ENCODE assay signal across 14 mouse cellular contexts in genomic region chr13:28507783-28508182, GRCm38 (mm10).
DNase-seq lines count a peak whose midpoint lies in the region; ATAC-seq and TF ChIP-seq lines count a peak whose summit lies in the region.
"Had no signal": no experiment of that assay in that cellular context is flagged by ENCODE, and none has a peak within 500 bp of the region (broad histone marks: within the 10 kb centered on the region; RNA-seq: fewer than 3 reads in every experiment).

No protein-coding gene starts in this region.

- 77% methylated on average over 5 of the region's 5 CpGs for WGBS in hindbrain, embryonic 13.5 days
- 74% methylated on average over 5 of the region's 5 CpGs for WGBS in hindbrain, embryonic 16.5 days
- 68% methylated on average over 5 of the region's 5 CpGs for WGBS in neural tube, embryonic 13.5 days
- 61% methylated on average over 5 of the region's 5 CpGs for WGBS in neural tube, embryonic 15.5 days
- WGBS in kidney, postnatal 0 days = 67% methylated on average over 5 of the region's 5 CpGs
- WGBS in stomach, postnatal 0 days = 14% methylated on average over 5 of the region's 5 CpGs
- WGBS in hindbrain, embryonic 10.5 days = 86% methylated on average over 5 of the region's 5 CpGs

- 0 out of 2 replicates have a peak overlapping the region, but pooled peaks have one; percentile 18 for H3K27ac ChIP-seq in hindbrain, embryonic 13.5 days
- H3K27ac ChIP-seq in hindbrain, embryonic 16.5 days (ENCODE audit: low read depth, low read length) = no peak overlapping the region
- peak overlapping the region; percentile 6; the same call in 1 of the 2 replicates for H3K27ac ChIP-seq in neural tube, embryonic 13.5 days (replicated peaks)
- no peak overlapping the region for H3K27ac ChIP-seq in neural tube, embryonic 15.5 days (replicated peaks)
- peak overlapping the region; percentile 61; the same call in 1 of the 2 replicates for H3K27ac ChIP-seq in kidney, postnatal 0 days
- peak overlapping the region; percentile 53 for H3K27ac ChIP-seq in stomach, postnatal 0 days (replicated peaks)
- H3K27ac ChIP-seq in hindbrain, embryonic 10.5 days = no peak overlapping the region
- H3K27ac ChIP-seq: liver, embryonic 13.5 days had no signal

- H3K36me3 ChIP-seq in hindbrain, embryonic 13.5 days = no peaks in the 10 kb centered on the region
- no peaks in the 10 kb centered on the region for H3K36me3 ChIP-seq in hindbrain, embryonic 16.5 days (ENCODE audit: control insufficient read depth, insufficient read depth, low read length)
- no peaks in the 10 kb centered on the region for H3K36me3 ChIP-seq in neural tube, embryonic 13.5 days
- H3K36me3 ChIP-seq in neural tube, embryonic 15.5 days = no peaks in the 10 kb centered on the region
- no peaks in the 10 kb centered on the region for H3K36me3 ChIP-seq in kidney, postnatal 0 days (ENCODE audit: insufficient read depth, low read length)
- H3K36me3 ChIP-seq in stomach, postnatal 0 days (ENCODE audit: control insufficient read depth, insufficient read depth, low read length) = no peaks in the 10 kb centered on the region; the same call in 1 of the 2 replicates
- peaks cover 19% of the 10 kb centered on the region for H3K36me3 ChIP-seq in hindbrain, embryonic 10.5 days
- H3K36me3 ChIP-seq: liver, embryonic 13.5 days had no signal

- no peak overlapping the region for H3K9ac ChIP-seq in hindbrain, embryonic 13.5 days
- H3K9ac ChIP-seq in hindbrain, embryonic 16.5 days (ENCODE audit: low read depth, low read length) = no peak overlapping the region
- no peak overlapping the region for H3K9ac ChIP-seq in neural tube, embryonic 13.5 days
- no peak overlapping the region for H3K9ac ChIP-seq in neural tube, embryonic 15.5 days (replicated peaks)
- H3K9ac ChIP-seq in kidney, postnatal 0 days (ENCODE audit: low read depth, low read length) = no peak overlapping the region
- H3K9ac ChIP-seq in stomach, postnatal 0 days (ENCODE audit: low read length) = no peak overlapping the region
- H3K9ac ChIP-seq: liver, embryonic 13.5 days had no signal

- no peaks in the 10 kb centered on the region for H3K9me3 ChIP-seq in hindbrain, embryonic 13.5 days
- no peaks in the 10 kb centered on the region for H3K9me3 ChIP-seq in hindbrain, embryonic 16.5 days (ENCODE audit: control insufficient read depth, low read length)
- no peaks in the 10 kb centered on the region for H3K9me3 ChIP-seq in neural tube, embryonic 13.5 days
- no peaks in the 10 kb centered on the region for H3K9me3 ChIP-seq in neural tube, embryonic 15.5 days (replicated peaks)
- H3K9me3 ChIP-seq in kidney, postnatal 0 days (replicated peaks; ENCODE audit: low read length) = no peaks in the 10 kb centered on the region
- no peaks in the 10 kb centered on the region for H3K9me3 ChIP-seq in stomach, postnatal 0 days (ENCODE audit: control insufficient read depth, low read length)
- no peaks in the 10 kb centered on the region for H3K9me3 ChIP-seq in hindbrain, embryonic 10.5 days
- H3K9me3 ChIP-seq: liver, embryonic 13.5 days had no signal

- H3K4me3 ChIP-seq in hindbrain, embryonic 13.5 days = no peak overlapping the region
- no peak overlapping the region for H3K4me3 ChIP-seq in hindbrain, embryonic 16.5 days (ENCODE audit: low read length)
- no peak overlapping the region for H3K4me3 ChIP-seq in neural tube, embryonic 13.5 days
- H3K4me3 ChIP-seq in neural tube, embryonic 15.5 days (replicated peaks) = no peak overlapping the region
- H3K4me3 ChIP-seq in kidney, postnatal 0 days (replicated peaks; ENCODE audit: low read depth, low read length) = no peak overlapping the region
- no peak overlapping the region for H3K4me3 ChIP-seq in stomach, postnatal 0 days (ENCODE audit: low read depth, low read length)
- no peak overlapping the region for H3K4me3 ChIP-seq in hindbrain, embryonic 10.5 days
- H3K4me3 ChIP-seq: liver, embryonic 13.5 days had no signal

- H3K4me2 ChIP-seq in hindbrain, embryonic 13.5 days = no peak overlapping the region
- no peak overlapping the region for H3K4me2 ChIP-seq in hindbrain, embryonic 16.5 days (ENCODE audit: low read length)
- no peak overlapping the region for H3K4me2 ChIP-seq in neural tube, embryonic 13.5 days
- no peak overlapping the region for H3K4me2 ChIP-seq in neural tube, embryonic 15.5 days
- H3K4me2 ChIP-seq in kidney, postnatal 0 days (ENCODE audit: low read length) = no peak overlapping the region
- no peak overlapping the region for H3K4me2 ChIP-seq in stomach, postnatal 0 days (replicated peaks; ENCODE audit: low read depth)
- H3K4me2 ChIP-seq: liver, embryonic 13.5 days; midbrain, embryonic 11.5 days had no signal

- DNase-seq in kidney, postnatal 0 days (ENCODE audit: low spot score) = peak; percentile 39
- no peak for DNase-seq in stomach, postnatal 0 days (ENCODE audit: low spot score)
- DNase-seq in hindbrain, embryonic 10.5 days (ENCODE audit: low spot score) = no peak
- DNase-seq: cerebellum, postnatal 14 days; liver, embryonic 13.5 days; right cerebral cortex, adult 18-20 months had no signal

- H3K4me1 ChIP-seq in hindbrain, embryonic 13.5 days (replicated peaks) = peaks cover 13% of the 10 kb centered on the region
- H3K4me1 ChIP-seq in hindbrain, embryonic 16.5 days (ENCODE audit: control insufficient read depth, insufficient read depth, low read depth, low read length) = no peaks in the 10 kb centered on the region
- peaks cover 21% of the 10 kb centered on the region for H3K4me1 ChIP-seq in neural tube, embryonic 13.5 days (replicated peaks)
- H3K4me1 ChIP-seq in neural tube, embryonic 15.5 days = 0 out of 2 replicates have a peak, but pooled peaks cover 8% of the 10 kb centered on the region
- no peaks in the 10 kb centered on the region; the same call in 1 of the 2 replicates for H3K4me1 ChIP-seq in kidney, postnatal 0 days (replicated peaks; ENCODE audit: insufficient read depth, low read length)
- no peaks in the 10 kb centered on the region for H3K4me1 ChIP-seq in stomach, postnatal 0 days (replicated peaks; ENCODE audit: control insufficient read depth, insufficient read depth)
- 0 out of 2 replicates have a peak, but pooled peaks cover 4% of the 10 kb centered on the region for H3K4me1 ChIP-seq in hindbrain, embryonic 10.5 days (replicated peaks)
- H3K4me1 ChIP-seq: liver, embryonic 13.5 days had no signal

- H3K27me3 ChIP-seq in hindbrain, embryonic 13.5 days = no peaks in the 10 kb centered on the region
- no peaks in the 10 kb centered on the region for H3K27me3 ChIP-seq in hindbrain, embryonic 16.5 days (replicated peaks; ENCODE audit: control insufficient read depth, insufficient read depth, low read length)
- H3K27me3 ChIP-seq in neural tube, embryonic 13.5 days = no peaks in the 10 kb centered on the region
- H3K27me3 ChIP-seq in neural tube, embryonic 15.5 days (replicated peaks) = no peaks in the 10 kb centered on the region
- no peaks in the 10 kb centered on the region for H3K27me3 ChIP-seq in kidney, postnatal 0 days (ENCODE audit: insufficient read depth, low read length)
- no peaks in the 10 kb centered on the region for H3K27me3 ChIP-seq in stomach, postnatal 0 days (ENCODE audit: control insufficient read depth, insufficient read depth, low read length)
- H3K27me3 ChIP-seq in hindbrain, embryonic 10.5 days (ENCODE audit: insufficient read depth, poor library complexity, severe bottlenecking) = no peaks in the 10 kb centered on the region
- H3K27me3 ChIP-seq: CH12.LX; liver, embryonic 13.5 days; Patski had no signal

- TF ChIP-seq CTCF in kidney, postnatal 0 days (IDR thresholded peaks at IDR 0.05; ENCODE audit: low read depth) = no peak
- no peak for TF ChIP-seq CTCF in stomach, postnatal 0 days (IDR thresholded peaks at IDR 0.05; ENCODE audit: low read depth)

- TF ChIP-seq EP300 in stomach, postnatal 0 days (optimal IDR thresholded peaks at IDR 0.05) = no peak

- no peak for ATAC-seq in hindbrain, embryonic 13.5 days (ENCODE audit: low FRiP score)
- ATAC-seq in hindbrain, embryonic 16.5 days = no peak
- no peak for ATAC-seq in neural tube, embryonic 13.5 days (ENCODE audit: low read depth)
- no peak for ATAC-seq in neural tube, embryonic 15.5 days (ENCODE audit: low FRiP score)
- ATAC-seq in kidney, postnatal 0 days (replicated peaks; ENCODE audit: low FRiP score, low read depth) = no peak
- ATAC-seq in stomach, postnatal 0 days (ENCODE audit: low FRiP score, low TSS enrichment) = no peak
- ATAC-seq in granulocyte monocyte progenitor cell, adult 5-6 weeks (replicated peaks; ENCODE audit: poor library complexity, severe bottlenecking) = no peak
- ATAC-seq: Patski had no signal

Comparison
In these comparisons a context has a peak if more than half of its experiments do, and no peak if none do; other contexts are left out.
1. H3K27ac ChIP-seq: peak in hindbrain, embryonic 13.5 days (single experiment), neural tube, embryonic 13.5 days (single experiment), kidney, postnatal 0 days (single experiment) and stomach, postnatal 0 days (single experiment); none in hindbrain, embryonic 16.5 days (single experiment), neural tube, embryonic 15.5 days (single experiment) and hindbrain, embryonic 10.5 days (single experiment).